Mouse (Mus musculus) intestine, embryonic 14.5 days (tissue): ENCODE data around the gene Rpl35. TPM values are rescaled to one million over a fixed set of nuclear protein-coding genes. Genes with fewer than 3 reads are reported as not detected.

Source experiments
- polyA plus RNA-seq: library from polyadenylated mRNA; unstranded; fragments of >200 nt; fragmentation: Nextera tagmentation; extraction: Ambion mirVana; gene quantifications from 2 replicates; pipeline ENCODE4 v1.2.1, GENCODE M21; 2014

The Rpl35 gene
- polyA plus RNA-seq, 1 experiment from 2014 or later: 1,154 TPM

Other genes with a start within 250 kb of the Rpl35 start
- 2.4 TPM in 2 replicates for gene Nr6a1, start 77.9 kb downstream of the Rpl35 start, polyA plus RNA-seq
- 0.91 and 1.2 TPM in 2 replicates for gene Olfml2a, start 73.6 kb downstream of the Rpl35 start, polyA plus RNA-seq
- gene Wdr38, start 8.1 kb downstream of the Rpl35 start, polyA plus RNA-seq: 1.1 and 1.3 TPM in 2 replicates
- gene Arpc5l, start 276 bp downstream of the Rpl35 start, polyA plus RNA-seq: 117 and 124 TPM in 2 replicates
- 28.8 and 30.4 TPM in 2 replicates for gene Golga1, start 59.9 kb upstream of the Rpl35 start, polyA plus RNA-seq
- 6.6 and 8.5 TPM in 2 replicates for gene Scai, start 185.1 kb upstream of the Rpl35 start, polyA plus RNA-seq
- gene Ppp6c, start 220.8 kb upstream of the Rpl35 start, polyA plus RNA-seq: 72.7 and 76.0 TPM in 2 replicates